Mouse (Mus musculus): ENCODE data around the gene Fam169b.
A peak's percentile ranks its signal among the peaks of the same experiment; 100 is the strongest.

Gene Fam169b

GRCm38 (mm10) chr7:68318006-68318788, 44.6 kb downstream of the Fam169b start:
- no peak for DNase-seq (ENCODE audit: low read depth, low spot score)

DNA sequence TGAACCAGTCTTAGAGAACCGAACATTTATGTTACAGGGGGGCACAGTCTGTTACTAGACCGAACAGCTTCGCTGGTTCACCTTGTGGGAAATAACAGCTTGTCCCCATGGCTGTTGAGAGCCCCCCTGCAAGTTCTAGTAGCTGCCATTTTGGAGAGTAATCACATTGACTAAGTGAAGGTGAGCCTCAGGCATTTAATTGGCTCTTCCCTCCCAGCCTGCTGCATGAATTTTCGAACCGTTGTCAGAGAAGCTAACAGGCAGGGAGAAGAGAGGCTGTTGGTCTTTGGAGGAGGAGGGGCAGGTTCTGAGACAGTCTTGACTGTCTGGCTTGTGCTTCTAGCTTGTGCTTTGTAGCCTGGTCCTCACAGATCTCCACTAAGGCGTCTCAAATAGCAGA, 45.3 kb downstream of the Fam169b start:
- no peak for DNase-seq (ENCODE audit: low read depth, low spot score)

DNA sequence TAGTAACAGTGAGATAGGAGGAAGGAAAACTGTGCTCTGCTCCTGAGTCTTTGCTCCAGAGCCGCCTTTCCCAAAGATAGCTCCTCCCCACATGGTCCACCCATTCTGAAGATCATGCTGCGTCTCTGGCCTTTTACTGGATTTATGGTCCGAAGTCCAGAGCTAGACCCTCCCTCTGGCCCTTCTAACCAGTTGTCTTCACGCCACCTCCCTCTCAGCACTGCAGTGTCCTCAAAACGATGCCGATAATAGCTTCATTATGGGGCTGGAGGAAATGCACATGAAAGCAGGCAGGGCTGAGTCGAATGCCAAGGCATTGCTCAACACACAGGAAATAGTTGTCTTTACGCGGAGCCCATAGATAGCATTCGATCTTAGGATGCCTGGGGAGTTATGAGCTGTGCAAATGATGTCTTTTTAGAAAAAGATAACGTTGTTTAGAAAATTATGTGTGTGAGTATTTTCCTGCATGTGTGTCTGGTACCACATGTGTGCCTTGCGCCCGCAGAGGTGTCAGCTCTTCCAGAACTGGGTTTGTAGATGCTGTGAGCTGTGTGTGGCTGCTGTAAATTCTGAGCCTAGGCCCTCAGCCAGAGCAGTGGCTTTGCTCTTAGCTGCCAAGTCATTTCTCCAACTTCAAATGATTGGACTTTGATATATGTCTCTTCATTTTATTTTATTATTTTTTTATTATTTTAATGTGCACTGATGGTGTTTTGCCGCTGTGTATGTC, 46.6 kb downstream of the Fam169b start:
- DNase-seq (ENCODE audit: low read depth, low spot score): no peak

DNA sequence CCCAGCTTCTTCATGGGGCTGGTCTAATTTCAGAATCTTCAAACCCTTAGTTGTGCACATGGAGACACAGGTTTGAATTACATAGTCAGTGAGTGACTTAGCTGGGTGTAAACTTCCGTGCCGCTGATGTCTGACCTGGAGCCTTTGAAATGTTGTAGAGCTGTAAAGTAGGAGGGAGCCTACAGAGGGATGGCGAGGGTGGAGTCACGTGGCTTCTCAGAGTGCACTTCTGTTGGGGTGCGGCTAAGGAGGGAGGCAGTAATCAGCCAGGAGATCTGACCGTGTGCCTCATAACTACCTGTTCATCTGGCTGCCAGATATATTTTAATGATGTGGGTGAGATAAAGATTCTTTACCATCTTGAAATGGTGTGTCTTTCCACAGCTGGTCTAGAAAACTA, 49.4 kb downstream of the Fam169b start:
- DNase-seq (ENCODE audit: low read depth, low spot score): no peak

DNA sequence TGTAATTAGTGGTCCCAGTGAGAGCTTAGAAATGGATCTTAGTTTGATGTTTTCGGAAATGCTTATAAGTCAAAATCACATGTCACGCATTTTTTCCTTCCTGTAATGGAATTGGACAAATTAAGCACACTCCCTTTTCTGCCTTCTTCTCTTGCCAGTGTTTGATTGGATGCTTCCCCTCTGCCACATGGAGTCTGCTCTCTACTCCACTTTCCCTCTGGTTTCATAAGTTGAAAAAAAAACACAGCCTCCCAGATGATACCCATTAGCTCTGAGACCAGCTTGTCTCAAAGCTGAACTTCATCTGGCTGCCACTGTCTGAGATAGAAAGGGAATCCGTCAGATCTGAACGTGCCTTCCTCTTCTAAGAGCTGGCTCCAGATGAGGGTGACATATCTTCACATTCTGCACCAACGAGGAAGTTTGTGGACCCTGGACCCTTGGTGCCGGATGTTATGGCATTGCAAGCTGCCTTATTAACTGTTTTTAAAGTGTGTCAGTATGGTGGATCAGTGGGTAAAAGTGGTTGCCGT, 52.6 kb downstream of the Fam169b start:
- no peak for DNase-seq (ENCODE audit: low read depth, low spot score)

GRCm38 (mm10) chr7:68329000-68329399, 55.4 kb downstream of the Fam169b start:
- DNase-seq (ENCODE audit: low read depth, low spot score): no peak

GRCm38 (mm10) chr7:68332799-68333198, 59.2 kb downstream of the Fam169b start:
- DNase-seq (ENCODE audit: low read depth, low spot score): no peak

DNA sequence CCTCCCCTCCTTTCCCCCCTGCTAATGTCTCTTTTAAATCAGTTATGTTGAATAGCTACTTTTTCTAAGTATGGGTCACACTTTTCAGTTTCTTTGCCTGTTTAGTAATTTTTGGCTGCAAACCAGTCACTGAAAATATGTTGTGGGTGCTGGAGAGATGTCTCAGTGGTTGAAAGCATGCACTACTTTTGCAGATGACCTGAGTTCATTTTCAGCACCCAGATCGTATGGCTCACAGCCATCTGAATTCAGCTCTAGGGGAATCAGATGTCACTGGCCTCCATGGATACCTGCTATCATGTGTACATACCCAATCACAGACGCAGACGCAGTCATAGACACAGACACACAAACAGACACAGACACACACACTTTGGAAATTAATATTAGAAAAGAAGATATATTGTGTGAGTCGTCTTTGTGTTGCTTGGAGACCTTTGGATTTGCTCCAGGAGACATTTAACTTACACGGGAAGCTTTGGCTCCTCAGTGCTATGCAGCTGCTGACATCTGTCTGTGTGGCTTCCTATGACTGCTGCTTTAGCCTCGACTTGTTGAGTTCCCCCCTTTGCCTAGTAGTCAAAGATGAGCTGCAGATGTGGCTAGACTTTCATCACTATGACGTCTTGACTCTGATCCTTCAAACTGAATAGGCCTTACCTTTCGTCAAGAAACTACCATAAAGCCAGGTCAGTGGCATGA, 63.6 kb downstream of the Fam169b start:
- no peak for DNase-seq (ENCODE audit: low read depth, low spot score)

- no peak for DNase-seq (ENCODE audit: low read depth, low spot score)
These were observed 65.0 kb downstream of the Fam169b start for GRCm38 (mm10) chr7:68338680-68339079.

DNA sequence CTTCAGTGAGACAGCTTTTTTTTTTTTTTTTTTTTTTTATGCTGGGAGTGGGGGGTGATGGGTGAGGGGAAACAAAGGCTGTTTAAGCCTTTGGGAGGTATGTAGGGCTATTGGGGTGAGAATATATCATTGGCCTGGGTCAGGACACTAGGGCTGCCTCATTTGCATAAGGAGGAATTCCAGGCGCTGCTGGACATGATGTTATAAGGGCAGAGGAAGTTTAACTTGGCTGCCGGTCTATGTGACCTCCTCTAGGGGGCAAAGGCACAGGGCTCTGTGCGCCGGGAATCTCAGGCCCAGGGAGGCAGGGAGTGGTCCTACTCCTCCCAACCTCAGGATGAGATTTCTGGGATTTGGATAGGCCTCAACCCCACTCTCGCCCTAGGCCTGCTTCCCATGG, 70.9 kb downstream of the Fam169b start:
- DNase-seq (ENCODE audit: low read depth, low spot score): no peak

- DNase-seq (ENCODE audit: low read depth, low spot score): no peak
These were observed 72.3 kb downstream of the Fam169b start for GRCm38 (mm10) chr7:68345963-68346362.

DNA sequence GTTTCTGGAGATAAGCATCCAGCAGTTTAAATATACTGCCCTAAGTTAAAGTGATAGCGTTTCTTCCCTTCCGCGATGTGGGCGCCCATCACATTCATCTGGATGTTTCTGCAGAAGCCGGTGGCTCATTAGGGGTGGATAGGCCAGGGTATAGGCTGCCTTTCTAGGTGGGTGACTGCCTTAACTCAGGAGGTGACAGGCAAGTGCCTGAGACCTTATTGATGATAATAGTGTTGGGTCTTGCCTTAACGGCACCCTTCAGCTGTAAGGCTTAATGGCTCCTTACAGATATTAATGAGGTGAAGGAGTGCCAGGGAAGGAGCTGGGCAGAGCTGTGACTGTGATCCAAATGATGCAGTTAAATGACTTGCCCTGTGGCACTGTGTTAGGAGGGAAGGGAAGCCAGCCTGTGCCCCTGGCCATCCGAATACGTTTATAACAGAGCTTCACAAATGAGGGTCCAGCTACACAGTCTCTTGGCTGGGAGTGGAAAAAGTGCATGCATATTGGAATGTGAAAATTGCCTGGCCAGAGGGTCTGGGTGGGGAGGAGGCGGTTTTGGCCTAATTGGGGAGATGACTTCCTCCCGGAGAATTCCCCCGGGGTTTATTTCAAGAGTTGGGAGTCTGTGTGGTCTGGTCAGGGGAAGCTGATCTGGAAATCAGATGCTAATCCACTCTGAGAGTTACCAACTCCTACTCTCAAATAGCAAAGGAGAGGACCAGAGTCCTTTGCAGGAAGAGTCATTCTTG, 81.9 kb downstream of the Fam169b start:
- DNase-seq (ENCODE audit: low read depth, low spot score): no peak

DNA sequence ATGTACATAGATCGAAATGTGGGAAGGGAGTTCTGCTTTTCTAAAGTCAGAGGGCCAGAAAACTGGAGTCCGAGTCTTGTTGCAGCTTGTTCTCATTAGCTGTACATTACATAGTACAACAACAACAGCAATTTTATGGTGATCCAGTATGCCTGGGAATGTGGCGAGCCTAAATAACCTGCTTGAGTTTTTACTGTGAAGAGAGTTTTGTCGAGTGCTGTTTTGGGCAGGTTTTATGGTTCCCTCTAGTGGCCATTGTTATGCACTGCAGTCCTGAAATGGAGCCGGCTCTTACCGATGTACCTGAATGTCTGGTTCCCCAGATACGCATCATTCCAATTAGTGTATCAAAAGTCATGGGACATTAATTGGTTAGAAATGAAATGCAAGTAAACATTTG, 83.8 kb downstream of the Fam169b start:
- no peak for DNase-seq (ENCODE audit: low read depth, low spot score)

DNA sequence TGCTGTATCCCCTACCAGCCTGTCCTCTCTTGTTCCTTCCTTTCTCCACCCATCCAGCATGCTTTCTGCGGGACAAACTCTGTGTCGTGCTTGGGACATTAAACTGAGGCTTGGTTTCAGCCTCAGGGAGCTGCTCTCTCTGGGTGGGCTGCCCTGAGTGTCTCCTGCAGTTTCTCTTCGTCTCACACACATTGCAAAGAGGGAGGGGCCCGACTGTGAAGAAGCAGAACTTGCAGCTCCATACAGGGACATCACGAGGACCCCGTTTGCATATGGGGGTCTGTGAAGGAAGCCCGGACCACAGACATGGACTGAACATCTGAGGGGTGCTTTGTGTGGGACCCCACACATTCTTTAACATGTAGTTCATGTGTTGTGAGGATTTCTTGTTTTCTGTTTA, 89.0 kb downstream of the Fam169b start:
- DNase-seq (ENCODE audit: low read depth, low spot score): no peak

DNA sequence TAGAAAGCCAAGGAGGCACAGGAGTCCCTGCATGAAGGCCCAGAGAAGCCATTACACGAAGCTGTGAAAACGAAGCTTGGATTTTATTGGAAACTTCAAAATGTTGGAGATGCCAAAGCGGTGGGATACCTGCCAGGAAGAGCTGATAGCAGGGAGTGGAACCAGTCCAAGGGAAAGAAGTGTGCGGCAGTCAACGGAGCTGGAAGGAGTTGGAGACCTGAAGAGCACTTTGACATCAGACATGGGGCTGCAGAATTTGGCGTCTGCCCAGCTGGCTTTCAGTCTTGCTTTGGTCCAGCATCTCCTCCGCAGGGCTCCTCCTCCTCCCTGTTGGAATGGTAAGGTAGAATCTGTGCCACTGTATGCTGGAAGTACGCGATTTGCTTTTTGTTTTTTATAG, 92.1 kb downstream of the Fam169b start:
- no peak for DNase-seq (ENCODE audit: low read depth, low spot score)

GRCm38 (mm10) chr7:68368948-68369347, 95.3 kb downstream of the Fam169b start:
- no peak for DNase-seq (ENCODE audit: low read depth, low spot score)

GRCm38 (mm10) chr7:68369694-68370093, 96.1 kb downstream of the Fam169b start:
- DNase-seq (ENCODE audit: low read depth, low spot score): peak; percentile 54

- peak; percentile 45 for DNase-seq (ENCODE audit: low read depth, low spot score)
These were observed 100.6 kb downstream of the Fam169b start for GRCm38 (mm10) chr7:68374109-68374857.

DNA sequence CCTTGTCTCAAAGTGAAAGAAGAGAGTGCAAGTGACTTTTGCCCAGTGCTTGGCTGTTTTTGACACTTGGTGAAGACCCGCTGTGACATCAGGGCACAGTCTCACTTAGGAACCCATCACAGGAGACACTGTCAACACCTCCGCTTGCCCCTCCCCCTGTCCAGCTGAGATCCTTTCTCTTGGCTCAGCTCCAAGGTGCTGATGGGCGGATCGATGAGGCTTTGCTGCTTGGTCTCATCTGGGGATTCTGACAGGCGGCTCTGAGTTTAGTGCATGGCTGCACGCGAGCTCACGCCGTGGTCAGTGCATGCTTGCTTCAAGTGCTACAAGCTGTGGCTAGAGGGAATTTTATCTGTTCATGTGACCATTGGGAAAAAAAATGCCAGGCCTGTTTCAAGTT, 108.5 kb downstream of the Fam169b start:
- no peak for DNase-seq (ENCODE audit: low read depth, low spot score)

DNA sequence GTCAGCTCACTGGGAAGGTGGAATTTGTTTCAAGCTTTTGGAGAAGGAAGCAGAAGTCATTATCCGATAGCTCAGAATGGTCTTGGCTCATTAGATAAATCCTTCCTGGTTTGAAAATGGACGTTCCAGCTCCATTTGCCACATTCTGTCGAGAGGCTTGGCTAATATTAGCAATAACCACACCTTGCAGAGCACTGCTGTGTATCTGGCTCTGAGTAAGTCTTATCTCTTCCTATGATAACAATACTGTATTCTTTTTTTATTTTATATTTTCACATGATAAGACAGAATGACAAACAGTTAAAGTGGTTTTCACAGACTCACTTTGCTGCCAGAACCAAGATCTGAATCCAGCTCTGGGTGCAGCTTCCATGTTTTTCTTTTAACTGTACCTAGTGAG, 113.1 kb downstream of the Fam169b start:
- DNase-seq (ENCODE audit: low read depth, low spot score): no peak
